Mouse (Mus musculus): ENCODE measurements around the gene Rgl3. TPM values are rescaled to one million over a fixed set of nuclear protein-coding genes. Genes with fewer than 3 reads are reported as not detected.

The Rgl3 gene
- polyA plus RNA-seq (2017; shearing (Covaris generic)): not detected

GRCm38 (mm10) chr9:21989230-21990110 lies at the start of gene Rgl3:
TSS of gene Rgl3 (minus strand) at chr9:21989446.

GRCm38 (mm10) chr9:22002194-22003162 lies 13.2 kb upstream of the Rgl3 start, which contains the start of the genes Ccdc151 and Prkcsh:
TSS of gene Ccdc151 (minus strand) at chr9:22002634.
TSS of gene Prkcsh (plus strand) at chr9:22002806.

GRCm38 (mm10) chr9:21963417-21963816 lies 25.8 kb downstream of the Rgl3 start, which contains the start of gene Epor:
TSS of gene Epor (minus strand) at chr9:21963506.

GRCm38 (mm10) chr9:21955570-21956281 lies 33.5 kb downstream of the Rgl3 start, which contains the start of gene Swsap1:
TSS of gene Swsap1 (plus strand) at chr9:21955755.

GRCm38 (mm10) chr9:21936692-21937570 lies 52.3 kb downstream of the Rgl3 start, which contains the start of gene Plppr2:
TSS of gene Plppr2 (plus strand) at chr9:21937033.

GRCm38 (mm10) chr9:21927208-21927753 lies 62.0 kb downstream of the Rgl3 start, which contains the start of the genes Ccdc159 and Tmem205:
TSS of gene Ccdc159 (plus strand) at chr9:21927471.
TSS of gene Tmem205 (minus strand) at chr9:21927556.

Other genes with a start within 250 kb of the Rgl3 start
- 3.3 TPM for gene Spc24, start 229.1 kb downstream of the Rgl3 start, polyA plus RNA-seq (2017; shearing (Covaris generic))
- not detected for gene Kank2, start 190.7 kb downstream of the Rgl3 start, polyA plus RNA-seq (2017; shearing (Covaris generic))
- not detected for gene Angptl8, start 153.9 kb downstream of the Rgl3 start, polyA plus RNA-seq (2017; shearing (Covaris generic))
- 2.1 TPM for gene Dock6, start 136.8 kb downstream of the Rgl3 start, polyA plus RNA-seq (2017; shearing (Covaris generic))
- 9.3 TPM for gene Rab3d, start 71.3 kb downstream of the Rgl3 start, polyA plus RNA-seq (2017; shearing (Covaris generic))
- 0.20 TPM for gene Ccdc159, start 62.0 kb downstream of the Rgl3 start, polyA plus RNA-seq (2017; shearing (Covaris generic))
- gene Tmem205, start 61.9 kb downstream of the Rgl3 start, polyA plus RNA-seq (2017; shearing (Covaris generic)): 1.7 TPM
- 1.1 TPM for gene Plppr2, start 52.4 kb downstream of the Rgl3 start, polyA plus RNA-seq (2017; shearing (Covaris generic))
- gene Swsap1, start 33.7 kb downstream of the Rgl3 start, polyA plus RNA-seq (2017; shearing (Covaris generic)): 14.6 TPM
- 0.45 TPM for gene Epor, start 25.9 kb downstream of the Rgl3 start, polyA plus RNA-seq (2017; shearing (Covaris generic))
- gene Ccdc151, start 13.2 kb upstream of the Rgl3 start, polyA plus RNA-seq (2017; shearing (Covaris generic)): not detected
- gene Prkcsh, start 13.4 kb upstream of the Rgl3 start, polyA plus RNA-seq (2017; shearing (Covaris generic)): 83.1 TPM
- not detected for gene Elavl3, start 62.6 kb upstream of the Rgl3 start, polyA plus RNA-seq (2017; shearing (Covaris generic))
- gene Gm49318, start 81.8 kb upstream of the Rgl3 start, polyA plus RNA-seq (2017; shearing (Covaris generic)): not detected
- 26.5 TPM for gene Zfp653, start 81.9 kb upstream of the Rgl3 start, polyA plus RNA-seq (2017; shearing (Covaris generic))
- 52.0 TPM for gene Ecsit, start 96.0 kb upstream of the Rgl3 start, polyA plus RNA-seq (2017; shearing (Covaris generic))
- 0.07 TPM for gene Cnn1, start 109.8 kb upstream of the Rgl3 start, polyA plus RNA-seq (2017; shearing (Covaris generic))
- 72.2 TPM for gene Elof1, start 127.7 kb upstream of the Rgl3 start, polyA plus RNA-seq (2017; shearing (Covaris generic))
- 278 TPM for gene Acp5, start 146.3 kb upstream of the Rgl3 start, polyA plus RNA-seq (2017; shearing (Covaris generic))
- gene Pigyl, start 167.4 kb upstream of the Rgl3 start, polyA plus RNA-seq (2017; shearing (Covaris generic)): 38.4 TPM
- gene Zfp872, start 198.6 kb upstream of the Rgl3 start, polyA plus RNA-seq (2017; shearing (Covaris generic)): not detected
- gene Zfp809, start 236.3 kb upstream of the Rgl3 start, polyA plus RNA-seq (2017; shearing (Covaris generic)): 46.6 TPM